Mouse (Mus musculus): ENCODE data around the gene Avp.

GRCm38 (mm10) chr2:130589157-130589556 lies 6.8 kb upstream of the Avp start:
- TF ChIP-seq CTCF (conservative IDR thresholded peaks at IDR 0.05; ENCODE audit: low read length): no peak
- TF ChIP-seq POU5F1 (IDR thresholded peaks at IDR 0.05; ENCODE audit: borderline replicate concordance, low read length): no peak
- TF ChIP-seq NANOG (IDR thresholded peaks at IDR 0.05; ENCODE audit: borderline replicate concordance, low read length): no peak
